Mouse (Mus musculus): ENCODE data around the gene Kif3c. TPM values are rescaled to one million over a fixed set of nuclear protein-coding genes. Genes with fewer than 3 reads are reported as not detected.
A peak's percentile ranks its signal among the peaks of the same experiment; 100 is the strongest.

Gene Kif3c
- polyA plus RNA-seq, 1 experiment from 2014 or later: 3.5 TPM

GRCm38 (mm10) chr12:3345038-3345437 is 19.9 kb upstream of the Kif3c start:
- Histone ChIP-seq H3K4me1 (replicated peaks; ENCODE audit: control insufficient read depth, insufficient read depth, low read length) (no peaks in the 10 kb centered on the region), H3K9ac (ENCODE audit: low read depth, low read length) (no peak overlapping the region), H3K9me3 (ENCODE audit: control insufficient read depth, low read length) (no peaks in the 10 kb centered on the region), H3K27me3 (replicated peaks; ENCODE audit: control insufficient read depth, insufficient read depth, low read length) (no peaks in the 10 kb centered on the region), H3K4me3 (ENCODE audit: low read depth, low read length) (no peak overlapping the region), H3K36me3 (ENCODE audit: control insufficient read depth, insufficient read depth, low read length) (no peaks in the 10 kb centered on the region), H3K4me2 (no peak overlapping the region), H3K27ac (ENCODE audit: low read depth, low read length) (no peak overlapping the region)
- 82% methylated on average over 5 of the region's 5 CpGs for WGBS
- DNase-seq (ENCODE audit: low spot score) (no peak), ATAC-seq (replicated peaks; ENCODE audit: low FRiP score) (no peak)

- no peaks in the 10 kb centered on the region for H3K36me3 ChIP-seq (ENCODE audit: control insufficient read depth, insufficient read depth, low read length)
- no peak for ATAC-seq (replicated peaks; ENCODE audit: low FRiP score)
- H3K27ac ChIP-seq (ENCODE audit: low read depth, low read length): no peak overlapping the region
- no peak overlapping the region for H3K4me3 ChIP-seq (ENCODE audit: low read depth, low read length)
- no peak overlapping the region for H3K4me2 ChIP-seq
- no peaks in the 10 kb centered on the region for H3K9me3 ChIP-seq (ENCODE audit: control insufficient read depth, low read length)
- H3K4me1 ChIP-seq (replicated peaks; ENCODE audit: control insufficient read depth, insufficient read depth, low read length): no peaks in the 10 kb centered on the region
- no peaks in the 10 kb centered on the region for H3K27me3 ChIP-seq (replicated peaks; ENCODE audit: control insufficient read depth, insufficient read depth, low read length)
- H3K9ac ChIP-seq (ENCODE audit: low read depth, low read length): no peak overlapping the region
- no peak for DNase-seq (ENCODE audit: low spot score)
Measured at GRCm38 (mm10) chr12:3347682-3348081, 17.2 kb upstream of the Kif3c start.

GRCm38 (mm10) chr12:3349387-3349786 is 15.5 kb upstream of the Kif3c start:
- ATAC-seq (replicated peaks; ENCODE audit: low FRiP score) (no peak), DNase-seq (ENCODE audit: low spot score) (no peak)
- H3K9me3 ChIP-seq (ENCODE audit: control insufficient read depth, low read length): no peaks in the 10 kb centered on the region
- no peak overlapping the region for H3K27ac ChIP-seq (ENCODE audit: low read depth, low read length)
- H3K27me3 ChIP-seq (replicated peaks; ENCODE audit: control insufficient read depth, insufficient read depth, low read length): no peaks in the 10 kb centered on the region
- no peaks in the 10 kb centered on the region for H3K4me1 ChIP-seq (replicated peaks; ENCODE audit: control insufficient read depth, insufficient read depth, low read length)
- WGBS: 70% methylated on average over 3 of the region's 3 CpGs
- no peaks in the 10 kb centered on the region for H3K36me3 ChIP-seq (ENCODE audit: control insufficient read depth, insufficient read depth, low read length)
- no peak overlapping the region for H3K4me3 ChIP-seq (ENCODE audit: low read depth, low read length)
- no peak overlapping the region for H3K9ac ChIP-seq (ENCODE audit: low read depth, low read length)
- no peak overlapping the region for H3K4me2 ChIP-seq

GRCm38 (mm10) chr12:3350136-3350535 is 14.8 kb upstream of the Kif3c start:
- no peak for DNase-seq (ENCODE audit: low spot score)
- Histone ChIP-seq H3K9ac (ENCODE audit: low read depth, low read length) (no peak overlapping the region), H3K4me1 (replicated peaks; ENCODE audit: control insufficient read depth, insufficient read depth, low read length) (no peaks in the 10 kb centered on the region), H3K9me3 (ENCODE audit: control insufficient read depth, low read length) (no peaks in the 10 kb centered on the region), H3K36me3 (ENCODE audit: control insufficient read depth, insufficient read depth, low read length) (no peaks in the 10 kb centered on the region), H3K4me2 (no peak overlapping the region), H3K27ac (ENCODE audit: low read depth, low read length) (no peak overlapping the region), H3K4me3 (ENCODE audit: low read depth, low read length) (no peak overlapping the region), H3K27me3 (replicated peaks; ENCODE audit: control insufficient read depth, insufficient read depth, low read length) (no peaks in the 10 kb centered on the region)
- no peak for ATAC-seq (replicated peaks; ENCODE audit: low FRiP score)
- WGBS: 74% methylated on average over 5 of the region's 5 CpGs

- H3K27me3 ChIP-seq (replicated peaks; ENCODE audit: control insufficient read depth, insufficient read depth, low read length): no peaks in the 10 kb centered on the region
- no peak overlapping the region for H3K4me3 ChIP-seq (ENCODE audit: low read depth, low read length)
- DNase-seq (ENCODE audit: low spot score): no peak
- H3K36me3 ChIP-seq (ENCODE audit: control insufficient read depth, insufficient read depth, low read length): no peaks in the 10 kb centered on the region
- H3K4me2 ChIP-seq: no peak overlapping the region
- no peak overlapping the region for H3K9ac ChIP-seq (ENCODE audit: low read depth, low read length)
- ATAC-seq (replicated peaks; ENCODE audit: low FRiP score): no peak
- no peaks in the 10 kb centered on the region for H3K9me3 ChIP-seq (ENCODE audit: control insufficient read depth, low read length)
- H3K27ac ChIP-seq (ENCODE audit: low read depth, low read length): no peak overlapping the region
- no peaks in the 10 kb centered on the region for H3K4me1 ChIP-seq (replicated peaks; ENCODE audit: control insufficient read depth, insufficient read depth, low read length)
- 72% methylated on average over 6 of the region's 6 CpGs for WGBS
Measured at GRCm38 (mm10) chr12:3352216-3352615, 12.7 kb upstream of the Kif3c start.

- Histone ChIP-seq H3K4me1 (replicated peaks; ENCODE audit: control insufficient read depth, insufficient read depth, low read length) (no peaks in the 10 kb centered on the region), H3K27ac (ENCODE audit: low read depth, low read length) (no peak overlapping the region), H3K27me3 (replicated peaks; ENCODE audit: control insufficient read depth, insufficient read depth, low read length) (no peaks in the 10 kb centered on the region), H3K9ac (ENCODE audit: low read depth, low read length) (no peak overlapping the region), H3K9me3 (ENCODE audit: control insufficient read depth, low read length) (no peaks in the 10 kb centered on the region), H3K36me3 (ENCODE audit: control insufficient read depth, insufficient read depth, low read length) (no peaks in the 10 kb centered on the region), H3K4me2 (no peak overlapping the region), H3K4me3 (ENCODE audit: low read depth, low read length) (no peak overlapping the region)
- no peak for ATAC-seq (replicated peaks; ENCODE audit: low FRiP score)
- WGBS: 85% methylated on average over 8 of the region's 8 CpGs
- no peak for DNase-seq (ENCODE audit: low spot score)
Measured at GRCm38 (mm10) chr12:3355068-3355467, 9.9 kb upstream of the Kif3c start.

- WGBS: 40% methylated on average over 16 of the region's 16 CpGs
- no peaks in the 10 kb centered on the region for H3K27me3 ChIP-seq (replicated peaks; ENCODE audit: control insufficient read depth, insufficient read depth, low read length)
- peak overlapping the region; percentile 31; the same call in 1 of the 2 replicates for H3K4me2 ChIP-seq
- no peak overlapping the region; the same call in 1 of the 2 replicates for H3K4me3 ChIP-seq (ENCODE audit: low read depth, low read length)
- no peak overlapping the region for H3K27ac ChIP-seq (ENCODE audit: low read depth, low read length)
- no peaks in the 10 kb centered on the region for H3K4me1 ChIP-seq (replicated peaks; ENCODE audit: control insufficient read depth, insufficient read depth, low read length)
- no peak overlapping the region for H3K9ac ChIP-seq (ENCODE audit: low read depth, low read length)
- no peaks in the 10 kb centered on the region for H3K36me3 ChIP-seq (ENCODE audit: control insufficient read depth, insufficient read depth, low read length)
- peak; percentile 12; the same call in 1 of the 2 replicates for ATAC-seq (replicated peaks; ENCODE audit: low FRiP score)
- H3K9me3 ChIP-seq (ENCODE audit: control insufficient read depth, low read length): no peaks in the 10 kb centered on the region
- DNase-seq (ENCODE audit: low spot score): no peak
Measured at GRCm38 (mm10) chr12:3356824-3357223, 8.1 kb upstream of the Kif3c start.

- ATAC-seq (replicated peaks; ENCODE audit: low FRiP score) (no peak; the same call in 1 of the 2 replicates), DNase-seq (ENCODE audit: low spot score) (no peak)
- no peak overlapping the region for H3K27ac ChIP-seq (ENCODE audit: low read depth, low read length)
- 16% methylated on average over 3 of the region's 3 CpGs for WGBS
- H3K36me3 ChIP-seq (ENCODE audit: control insufficient read depth, insufficient read depth, low read length): no peaks in the 10 kb centered on the region
- no peak overlapping the region for H3K4me3 ChIP-seq (ENCODE audit: low read depth, low read length)
- H3K9me3 ChIP-seq (ENCODE audit: control insufficient read depth, low read length): no peaks in the 10 kb centered on the region
- no peaks in the 10 kb centered on the region for H3K27me3 ChIP-seq (replicated peaks; ENCODE audit: control insufficient read depth, insufficient read depth, low read length)
- no peaks in the 10 kb centered on the region for H3K4me1 ChIP-seq (replicated peaks; ENCODE audit: control insufficient read depth, insufficient read depth, low read length)
- H3K9ac ChIP-seq (ENCODE audit: low read depth, low read length): no peak overlapping the region
- H3K4me2 ChIP-seq: no peak overlapping the region
Measured at GRCm38 (mm10) chr12:3359302-3359701, 5.6 kb upstream of the Kif3c start.

- ATAC-seq (replicated peaks; ENCODE audit: low FRiP score): no peak
- 78% methylated on average over 2 of the region's 2 CpGs for WGBS
- Histone ChIP-seq H3K36me3 (ENCODE audit: control insufficient read depth, insufficient read depth, low read length) (no peaks in the 10 kb centered on the region), H3K9ac (ENCODE audit: low read depth, low read length) (no peak overlapping the region), H3K4me3 (ENCODE audit: low read depth, low read length) (no peak overlapping the region), H3K27me3 (replicated peaks; ENCODE audit: control insufficient read depth, insufficient read depth, low read length) (no peaks in the 10 kb centered on the region), H3K4me2 (no peak overlapping the region), H3K9me3 (ENCODE audit: control insufficient read depth, low read length) (no peaks in the 10 kb centered on the region), H3K4me1 (replicated peaks; ENCODE audit: control insufficient read depth, insufficient read depth, low read length) (no peaks in the 10 kb centered on the region), H3K27ac (ENCODE audit: low read depth, low read length) (no peak overlapping the region)
- no peak for DNase-seq (ENCODE audit: low spot score)
Measured at GRCm38 (mm10) chr12:3360043-3360442, 4.9 kb upstream of the Kif3c start.
